Mouse (Mus musculus) thymus, adult 2 months (tissue): ENCODE data around the gene Epop.

Source experiments
- CTCF ChIP-seq: fragments of 200-500 bp; IDR thresholded peaks from 2 replicates; pipeline ENCODE4 v1.5.1; 2012; ENCODE audit warnings: mild to moderate bottlenecking, control low read depth, low read length, moderate library complexity, borderline replicate concordance; ENCODE audit not compliant: control insufficient read depth, poor library complexity, insufficient read depth; ENCODE audit errors: extremely low read depth
- POLR2A ChIP-seq: fragments of 200-500 bp; IDR thresholded peaks from 2 replicates; pipeline ENCODE4 v1.6.1; 2012; ENCODE audit warnings: mild to moderate bottlenecking, low read length, control low read depth, moderate library complexity; ENCODE audit not compliant: control insufficient read depth, poor library complexity, insufficient read depth; ENCODE audit errors: extremely low read depth

- TF ChIP-seq POLR2A = no peak
- no peak for TF ChIP-seq CTCF
Measured at GRCm38 (mm10) chr11:97594136-97594535, 35.4 kb downstream of the Epop start.
